Comparison of ENCODE assay signal across 8 mouse cellular contexts in the genomic region with DNA sequence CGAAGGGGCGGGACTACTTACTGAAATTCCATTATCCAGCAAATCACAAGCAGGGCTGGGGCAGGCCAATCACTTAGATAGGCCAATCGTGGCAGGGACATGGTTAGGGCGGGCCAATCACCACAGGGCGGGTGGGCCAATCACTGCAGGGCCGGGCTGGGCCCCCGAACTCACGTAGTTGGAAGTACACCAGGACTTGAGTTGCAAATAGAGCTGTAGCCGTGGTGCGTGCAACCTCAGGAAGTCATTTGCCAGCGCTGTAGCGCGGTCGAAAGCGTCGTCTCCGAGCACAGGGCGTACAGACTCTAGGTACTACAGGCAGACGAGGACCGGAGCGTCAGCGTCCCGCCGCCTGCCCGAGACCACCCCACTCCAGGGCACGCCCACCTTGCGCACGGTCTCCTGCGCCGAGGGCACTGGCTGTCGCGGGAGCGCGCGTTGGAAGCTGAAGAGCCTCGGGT. TPM values are rescaled to one million over a fixed set of nuclear protein-coding genes. Genes with fewer than 3 reads are reported as not detected.
A peak's percentile ranks its signal among the peaks of the same experiment; 100 is the strongest.
DNase-seq lines count a peak whose midpoint lies in the region; ATAC-seq and TF ChIP-seq lines count a peak whose summit lies in the region.

No protein-coding gene starts in this region.

- H3K27ac ChIP-seq in cortical plate, adult 2 months (ENCODE audit: insufficient read depth, low read length) = no peak overlapping the region

- TF ChIP-seq CTCF in cortical plate, adult 2 months (IDR thresholded peaks at IDR 0.05; ENCODE audit: extremely low read depth, insufficient read depth, low read length) = no peak

- peak; percentile 62 for ATAC-seq in megakaryocyte-erythroid progenitor cell, adult 5-6 weeks (replicated peaks; ENCODE audit: low FRiP score, low TSS enrichment, poor library complexity, severe bottlenecking)

- DNase-seq in adrenal gland, adult 18-20 months (ENCODE audit: low spot score in 2 of 2) = peak; percentile 68 to 69
- peak; percentile 74 for DNase-seq in gastrocnemius, postnatal 10 days
- peak; percentile 84 for DNase-seq in induced T-regulatory cell, adult 2 months (ENCODE audit: low read depth)
- DNase-seq in left cerebral cortex, postnatal 25 days (ENCODE audit: low spot score in 2 of 2) = peak; percentile 83 to 90
- DNase-seq in right cerebral cortex, postnatal 36 days (ENCODE audit: low spot score in 2 of 2) = peak; percentile 82
- peak; percentile 69 to 85 for DNase-seq in urinary bladder, postnatal 36 days (ENCODE audit: low spot score in 2 of 2)

- H3K4me1 ChIP-seq in cortical plate, adult 2 months (ENCODE audit: control insufficient read depth, insufficient read depth, low read length) = peaks cover 5% of the 10 kb centered on the region

- intact Hi-C loops in left cerebral cortex, postnatal 25 days (cut with DNase I) = no loop called here

- peak overlapping the region; percentile 57 for H3K4me3 ChIP-seq in cortical plate, adult 2 months (ENCODE audit: insufficient read depth, low read length)

- peak; percentile 66; the same call in 1 of the 2 replicates for TF ChIP-seq POLR2A in cortical plate, adult 2 months (IDR thresholded peaks at IDR 0.05; ENCODE audit: extremely low read depth, insufficient read depth, low read length)

RNA-seq across cellular contexts. Expression of gene Cpt1c, which starts 4.4 kb away (rescaled TPM):
- 10 to 100 TPM in 1 of 2 experiments, 1 to 10 TPM in 1; 9.3 to 12.8 TPM for total RNA-seq in adrenal gland, adult 18-20 months (2021)
- polyA plus RNA-seq in cortical plate, adult 2 months (2012; rRNA removed) = 154 and 164 TPM in 2 replicates
- 1 to 10 TPM; 4.4 to 5.7 TPM for total RNA-seq in gastrocnemius, postnatal 10 days (2021)
- total RNA-seq in left cerebral cortex, postnatal 25 days (2021) = 10 to 100 TPM; 89.3 to 95.9 TPM
- 4.1 and 11.5 TPM in 2 replicates for total RNA-seq in megakaryocyte-erythroid progenitor cell, adult 5-6 weeks (2014; fragmentation: Nextera tagmentation)
- total RNA-seq in megakaryocyte-erythroid progenitor cell, adult 5-6 weeks (2017) = 0.91 and 1.3 TPM in 2 replicates

RNA-seq across cellular contexts. Expression of gene Prmt1, which starts 16.1 kb away (rescaled TPM):
- total RNA-seq in adrenal gland, adult 18-20 months (2021) = 100 to 1,000 TPM; 203 to 216 TPM
- 162 and 169 TPM in 2 replicates for polyA plus RNA-seq in cortical plate, adult 2 months (2012; rRNA removed)
- total RNA-seq in gastrocnemius, postnatal 10 days (2021) = 100 to 1,000 TPM; 267 to 271 TPM
- total RNA-seq in left cerebral cortex, postnatal 25 days (2021) = 100 to 1,000 TPM; 140 to 163 TPM
- total RNA-seq in megakaryocyte-erythroid progenitor cell, adult 5-6 weeks (2014; fragmentation: Nextera tagmentation) = 160 and 230 TPM in 2 replicates
- total RNA-seq in megakaryocyte-erythroid progenitor cell, adult 5-6 weeks (2017) = 132 and 171 TPM in 2 replicates

RNA-seq across cellular contexts. Expression of gene Irf3, which starts 27.2 kb away (rescaled TPM):
- total RNA-seq in adrenal gland, adult 18-20 months (2021) = 100 to 1,000 TPM; 128 to 131 TPM
- polyA plus RNA-seq in cortical plate, adult 2 months (2012; rRNA removed) = 82.4 and 87.4 TPM in 2 replicates
- 10 to 100 TPM; 26.5 to 35.8 TPM for total RNA-seq in gastrocnemius, postnatal 10 days (2021)
- 10 to 100 TPM; 31.4 to 42.7 TPM for total RNA-seq in left cerebral cortex, postnatal 25 days (2021)
- total RNA-seq in megakaryocyte-erythroid progenitor cell, adult 5-6 weeks (2014; fragmentation: Nextera tagmentation) = 80.4 and 150 TPM in 2 replicates
- total RNA-seq in megakaryocyte-erythroid progenitor cell, adult 5-6 weeks (2017) = 84.3 and 104 TPM in 2 replicates

RNA-seq across cellular contexts. Expression of gene Tsks, which starts 27.3 kb away (rescaled TPM):
- not detected for total RNA-seq in adrenal gland, adult 18-20 months (2021)
- polyA plus RNA-seq in cortical plate, adult 2 months (2012; rRNA removed) = 1.5 and 2.0 TPM in 2 replicates
- total RNA-seq in gastrocnemius, postnatal 10 days (2021) = not detected
- 1 to 10 TPM; 1.6 to 3.6 TPM for total RNA-seq in left cerebral cortex, postnatal 25 days (2021)
- not detected in 2 replicates for total RNA-seq in megakaryocyte-erythroid progenitor cell, adult 5-6 weeks (2014; fragmentation: Nextera tagmentation)
- total RNA-seq in megakaryocyte-erythroid progenitor cell, adult 5-6 weeks (2017) = not detected in 2 replicates

RNA-seq across cellular contexts. Expression of gene Bcl2l12, which starts 28.3 kb away (rescaled TPM):
- total RNA-seq in adrenal gland, adult 18-20 months (2021) = 10 to 100 TPM; 13.9 to 14.2 TPM
- polyA plus RNA-seq in cortical plate, adult 2 months (2012; rRNA removed) = 6.0 and 6.2 TPM in 2 replicates
- 10 to 100 TPM; 10.8 to 14.0 TPM for total RNA-seq in gastrocnemius, postnatal 10 days (2021)
- total RNA-seq in left cerebral cortex, postnatal 25 days (2021) = 1 to 10 TPM; 2.7 TPM
- 37.2 and 42.7 TPM in 2 replicates for total RNA-seq in megakaryocyte-erythroid progenitor cell, adult 5-6 weeks (2014; fragmentation: Nextera tagmentation)
- total RNA-seq in megakaryocyte-erythroid progenitor cell, adult 5-6 weeks (2017) = 15.5 and 25.6 TPM in 2 replicates

Comparison
In these comparisons a context has a peak if more than half of its experiments do, and no peak if none do; other contexts are left out.
1. RNA of gene Cpt1c, which starts 4.4 kb away (total RNA-seq): 89.3 to 95.9 TPM in left cerebral cortex, postnatal 25 days; 9.3 to 12.8 TPM in adrenal gland, adult 18-20 months, 0.91 to 11.5 TPM in megakaryocyte-erythroid progenitor cell, adult 5-6 weeks and 4.4 to 5.7 TPM in gastrocnemius, postnatal 10 days; every median in the first group is over 4 times any median in the second.
2. Peak in every context shown above with its lines, with median percentiles within 50 percentile points of each other: DNase-seq.